ENCODE assay signal across 7 mouse cellular contexts in genomic region chr11:120795756-120796613, GRCm38 (mm10). TPM values are rescaled to one million over a fixed set of nuclear protein-coding genes. Genes with fewer than 3 reads are reported as not detected.
DNase-seq lines count a peak whose midpoint lies in the region; ATAC-seq and TF ChIP-seq lines count a peak whose summit lies in the region.

TSS of gene Dus1l (minus strand) at chr11:120796403.

- H3K9me3 ChIP-seq in embryonic facial prominence, embryonic 12.5 days = no peaks in the 10 kb centered on the region
- no peaks in the 10 kb centered on the region for H3K9me3 ChIP-seq in limb, embryonic 12.5 days
- no peaks in the 10 kb centered on the region for H3K9me3 ChIP-seq in midbrain, embryonic 15.5 days

- H3K27me3 ChIP-seq in embryonic facial prominence, embryonic 12.5 days = no peaks in the 10 kb centered on the region
- H3K27me3 ChIP-seq in kidney, adult 2 months (replicated peaks; ENCODE audit: control insufficient read depth, insufficient read depth, low read length) = no peaks in the 10 kb centered on the region
- no peaks in the 10 kb centered on the region for H3K27me3 ChIP-seq in limb, embryonic 12.5 days
- no peaks in the 10 kb centered on the region for H3K27me3 ChIP-seq in midbrain, embryonic 15.5 days (replicated peaks)
- H3K27me3 ChIP-seq in spleen, adult 2 months (ENCODE audit: control insufficient read depth, insufficient read depth, low read length) = no peaks in the 10 kb centered on the region

- H3K4me2 ChIP-seq in embryonic facial prominence, embryonic 12.5 days (replicated peaks) = peak within 1 kb of the TSS; percentile 99
- peak within 1 kb of the TSS; percentile 98 for H3K4me2 ChIP-seq in limb, embryonic 12.5 days
- peak within 1 kb of the TSS; percentile 98 for H3K4me2 ChIP-seq in midbrain, embryonic 15.5 days

- H3K4me3 ChIP-seq in embryonic facial prominence, embryonic 12.5 days = peak within 1 kb of the TSS; percentile 99
- peak within 1 kb of the TSS; percentile 80 for H3K4me3 ChIP-seq in kidney, adult 2 months (ENCODE audit: insufficient read depth, low read depth, low read length)
- H3K4me3 ChIP-seq in limb, embryonic 12.5 days (replicated peaks) = peak within 1 kb of the TSS; percentile 99
- H3K4me3 ChIP-seq in midbrain, embryonic 15.5 days = peak within 1 kb of the TSS; percentile 94
- H3K4me3 ChIP-seq in spleen, adult 2 months (ENCODE audit: extremely low read depth, insufficient read depth, insufficient read length) = peak within 1 kb of the TSS; percentile 71

- H3K9ac ChIP-seq in embryonic facial prominence, embryonic 12.5 days = peak within 1 kb of the TSS; percentile 98
- peak within 1 kb of the TSS; percentile 94 for H3K9ac ChIP-seq in limb, embryonic 12.5 days (replicated peaks)
- H3K9ac ChIP-seq in midbrain, embryonic 15.5 days = peak within 1 kb of the TSS; percentile 83

- 2% methylated on average over 59 of the region's 59 CpGs for WGBS in embryonic facial prominence, embryonic 12.5 days
- WGBS in kidney, adult 2 months = under 1% methylated on average over 59 of the region's 59 CpGs
- 2% methylated on average over 59 of the region's 59 CpGs for WGBS in limb, embryonic 12.5 days
- 2% methylated on average over 59 of the region's 59 CpGs for WGBS in midbrain, embryonic 15.5 days
- WGBS in spleen, adult 2 months = 2% methylated on average over 58 of the region's 59 CpGs

- peak within 1 kb of the TSS; percentile 66 for H3K27ac ChIP-seq in embryonic facial prominence, embryonic 12.5 days
- peak within 1 kb of the TSS; percentile 7; the same call in 1 of the 2 replicates for H3K27ac ChIP-seq in kidney, adult 2 months (ENCODE audit: insufficient read depth, low read depth, low read length)
- peak within 1 kb of the TSS; percentile 85 for H3K27ac ChIP-seq in limb, embryonic 12.5 days
- peak within 1 kb of the TSS; percentile 87 for H3K27ac ChIP-seq in midbrain, embryonic 15.5 days
- H3K27ac ChIP-seq in spleen, adult 2 months (ENCODE audit: insufficient read depth, low read length) = peak within 1 kb of the TSS; percentile 15; the same call in 1 of the 2 replicates

- TF ChIP-seq POLR2A in kidney, adult 2 months (IDR thresholded peaks at IDR 0.05; ENCODE audit: low read depth, low read length) = peak; percentile 67
- TF ChIP-seq POLR2A in spleen, adult 2 months (IDR thresholded peaks at IDR 0.05; ENCODE audit: low read depth, low read length) = peak; percentile 70

- H3K4me1 ChIP-seq in embryonic facial prominence, embryonic 12.5 days = peaks cover 16% of the 10 kb centered on the region
- peaks cover 19% of the 10 kb centered on the region for H3K4me1 ChIP-seq in kidney, adult 2 months (ENCODE audit: control insufficient read depth, insufficient read depth, low read length)
- peaks cover 21% of the 10 kb centered on the region for H3K4me1 ChIP-seq in limb, embryonic 12.5 days (replicated peaks)
- H3K4me1 ChIP-seq in midbrain, embryonic 15.5 days = peaks cover 27% of the 10 kb centered on the region
- peaks cover 11% of the 10 kb centered on the region; the same call in 1 of the 2 replicates for H3K4me1 ChIP-seq in spleen, adult 2 months (ENCODE audit: control insufficient read depth, insufficient read depth, insufficient read length)

- no peak for TF ChIP-seq CTCF in kidney, adult 2 months (conservative IDR thresholded peaks at IDR 0.05; ENCODE audit: insufficient read depth, insufficient read length, low read depth, low read length)
- no peak for TF ChIP-seq CTCF in spleen, adult 2 months (IDR thresholded peaks at IDR 0.05; ENCODE audit: extremely low read depth, insufficient read depth, insufficient read length, insufficient replicate concordance)

- ATAC-seq in embryonic facial prominence, embryonic 12.5 days (ENCODE audit: insufficient number of reproducible peaks, insufficient read depth, low FRiP score, low TSS enrichment) = peak; percentile 67
- ATAC-seq in limb, embryonic 12.5 days (ENCODE audit: insufficient number of reproducible peaks, insufficient read depth, low FRiP score, low TSS enrichment, low read depth) = peak; percentile 78
- peak; percentile 87 for ATAC-seq in midbrain, embryonic 15.5 days (replicated peaks)

- DNase-seq in adrenal gland, postnatal 25 days = peak; percentile 97
- peak; percentile 96 to 99 for DNase-seq in heart, adult 18-20 months
- peak; percentile 98 for DNase-seq in kidney, adult 2 months
- peak; percentile 92 to 95 for DNase-seq in spleen, adult 2 months (ENCODE audit: low read depth in 1 of 2, low spot score in 2 of 2)

- H3K36me3 ChIP-seq in embryonic facial prominence, embryonic 12.5 days = peaks cover 35% of the 10 kb centered on the region
- H3K36me3 ChIP-seq in kidney, adult 2 months (ENCODE audit: control insufficient read depth, insufficient read depth, low read length) = no peaks in the 10 kb centered on the region
- peaks cover 41% of the 10 kb centered on the region for H3K36me3 ChIP-seq in limb, embryonic 12.5 days
- peaks cover 28% of the 10 kb centered on the region; the same call in 1 of the 2 replicates for H3K36me3 ChIP-seq in midbrain, embryonic 15.5 days (replicated peaks)
- H3K36me3 ChIP-seq in spleen, adult 2 months (ENCODE audit: control insufficient read depth, insufficient read depth, low read length) = peaks cover 13% of the 10 kb centered on the region

RNA-seq across cellular contexts. Expression of gene Dus1l, which starts in this region (rescaled TPM):
- total RNA-seq in adrenal gland, postnatal 25 days (2021) = 62.7 and 65.8 TPM in 2 replicates
- 66.1 and 70.5 TPM in 2 replicates for polyA plus RNA-seq in embryonic facial prominence, embryonic 12.5 days (2016; fragmentation: Nextera tagmentation; extraction: Ambion mirVana)
- total RNA-seq in heart, adult 18-20 months (2021) = 10 to 100 TPM; 22.4 to 30.3 TPM
- 42.3 and 42.6 TPM in 2 replicates for polyA plus RNA-seq in kidney, adult 2 months (2012; rRNA removed)
- 73.4 and 77.6 TPM in 2 replicates for polyA plus RNA-seq in limb, embryonic 12.5 days (2016; fragmentation: Nextera tagmentation; extraction: Ambion mirVana)
- 48.2 and 48.5 TPM in 2 replicates for polyA plus RNA-seq in midbrain, embryonic 15.5 days (2015; fragmentation: Nextera tagmentation; extraction: Ambion mirVana)
- 35.0 and 39.4 TPM in 2 replicates for polyA plus RNA-seq in spleen, adult 2 months (2012; rRNA removed)

Comparison
In these comparisons a context has a peak if more than half of its experiments do, and no peak if none do; other contexts are left out.
1. Peak in every context shown above with its lines: DNase-seq, ATAC-seq, H3K4me3 ChIP-seq and H3K27ac ChIP-seq.
2. H3K27ac ChIP-seq: peak in every context shown above with its lines; median percentile 87 in midbrain, embryonic 15.5 days; 85 in limb, embryonic 12.5 days; 66 in embryonic facial prominence, embryonic 12.5 days; 15 in spleen, adult 2 months; 7 in kidney, adult 2 months.